ENCODE assay signal across 8 mouse cellular contexts in the genomic region with DNA sequence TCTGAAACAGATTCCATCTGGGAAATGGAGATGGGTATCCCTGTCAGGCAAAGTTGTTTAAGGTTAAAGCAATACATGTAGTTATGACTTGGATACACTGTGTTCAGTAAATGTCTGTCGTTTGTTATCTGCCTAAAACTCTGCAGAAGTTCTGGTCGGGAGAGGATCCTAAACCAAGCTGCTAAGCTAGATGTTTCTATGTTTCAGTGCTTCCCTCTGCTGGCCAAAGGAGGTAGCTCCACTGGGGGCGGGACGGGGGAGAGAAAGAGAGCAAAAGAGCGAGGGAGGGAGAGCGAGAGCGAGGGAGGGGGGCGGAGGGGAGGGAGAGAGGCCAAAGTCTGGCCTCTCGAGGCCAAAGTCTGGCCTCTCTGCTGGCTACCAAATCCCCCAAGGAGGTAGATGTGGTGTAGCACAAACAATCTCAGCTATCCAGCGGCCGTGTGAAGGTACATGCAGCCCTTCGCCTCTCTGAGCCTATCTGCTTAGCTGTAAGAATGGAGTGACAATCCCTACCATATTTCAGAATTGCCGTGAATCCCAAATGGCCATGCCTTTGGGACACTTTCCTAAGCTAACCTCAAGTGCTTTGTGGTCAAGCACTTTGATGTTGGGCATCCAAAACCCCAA. TPM values are rescaled to one million over a fixed set of nuclear protein-coding genes. Genes with fewer than 3 reads are reported as not detected.
A peak's percentile ranks its signal among the peaks of the same experiment; 100 is the strongest.
DNase-seq lines count a peak whose midpoint lies in the region; ATAC-seq and TF ChIP-seq lines count a peak whose summit lies in the region.

No protein-coding gene starts in this region.

- no peaks in the 10 kb centered on the region for H3K9me3 ChIP-seq in forebrain, embryonic 11.5 days (ENCODE audit: control insufficient read depth, low read length)
- H3K9me3 ChIP-seq in heart, embryonic 15.5 days (replicated peaks), result no peaks in the 10 kb centered on the region
- H3K9me3 ChIP-seq in liver, embryonic 12.5 days (replicated peaks), result no peaks in the 10 kb centered on the region
- no peaks in the 10 kb centered on the region for H3K9me3 ChIP-seq in neural tube, embryonic 12.5 days
- no peaks in the 10 kb centered on the region for H3K9me3 ChIP-seq in stomach, postnatal 0 days (ENCODE audit: control insufficient read depth, low read length)

- TF ChIP-seq EP300 in stomach, postnatal 0 days (optimal IDR thresholded peaks at IDR 0.05), result no peak

- H3K4me1 ChIP-seq in brown adipose tissue, adult 24 weeks (ENCODE audit: control insufficient read depth, insufficient read depth, insufficient read length, low read length), result peaks cover 2% of the 10 kb centered on the region
- no peaks in the 10 kb centered on the region for H3K4me1 ChIP-seq in forebrain, embryonic 11.5 days (replicated peaks; ENCODE audit: control insufficient read depth, insufficient read depth, low read length)
- 0 out of 2 replicates have a peak, but pooled peaks cover 2% of the 10 kb centered on the region for H3K4me1 ChIP-seq in heart, embryonic 15.5 days (replicated peaks)
- no peaks in the 10 kb centered on the region for H3K4me1 ChIP-seq in liver, embryonic 12.5 days
- no peaks in the 10 kb centered on the region for H3K4me1 ChIP-seq in neural tube, embryonic 12.5 days
- no peaks in the 10 kb centered on the region for H3K4me1 ChIP-seq in stomach, postnatal 0 days (replicated peaks; ENCODE audit: control insufficient read depth, insufficient read depth)

- DNase-seq in forebrain, embryonic 11.5 days (ENCODE audit: low spot score), result peak; percentile 87
- DNase-seq in kidney, postnatal 14 days, result peak; percentile 93
- peak; percentile 82 for DNase-seq in stomach, postnatal 0 days (ENCODE audit: low spot score)

- WGBS in forebrain, embryonic 11.5 days, result 11% methylated on average over 12 of the region's 13 CpGs
- WGBS in heart, embryonic 15.5 days, result 9% methylated on average over 13 of the region's 13 CpGs
- 12% methylated on average over 12 of the region's 13 CpGs for WGBS in liver, embryonic 12.5 days (ENCODE audit: insufficient replicate concordance)
- 15% methylated on average over 13 of the region's 13 CpGs for whole genome bisulfite sequencing in neural tube, embryonic 12.5 days
- WGBS in stomach, postnatal 0 days, result 14% methylated on average over 12 of the region's 13 CpGs

- H3K36me3 ChIP-seq in forebrain, embryonic 11.5 days (ENCODE audit: control insufficient read depth, insufficient read depth, low read length), result no peaks in the 10 kb centered on the region
- no peaks in the 10 kb centered on the region for H3K36me3 ChIP-seq in heart, embryonic 15.5 days
- no peaks in the 10 kb centered on the region for H3K36me3 ChIP-seq in liver, embryonic 12.5 days
- H3K36me3 ChIP-seq in neural tube, embryonic 12.5 days, result no peaks in the 10 kb centered on the region
- no peaks in the 10 kb centered on the region for H3K36me3 ChIP-seq in stomach, postnatal 0 days (ENCODE audit: control insufficient read depth, insufficient read depth, low read length)

- H3K27me3 ChIP-seq in forebrain, embryonic 11.5 days (ENCODE audit: control insufficient read depth, insufficient read depth, low read length), result no peaks in the 10 kb centered on the region
- H3K27me3 ChIP-seq in heart, embryonic 15.5 days, result no peaks in the 10 kb centered on the region
- H3K27me3 ChIP-seq in liver, embryonic 12.5 days (replicated peaks), result no peaks in the 10 kb centered on the region
- no peaks in the 10 kb centered on the region for H3K27me3 ChIP-seq in neural tube, embryonic 12.5 days (replicated peaks)
- no peaks in the 10 kb centered on the region for H3K27me3 ChIP-seq in stomach, postnatal 0 days (ENCODE audit: control insufficient read depth, insufficient read depth, low read length)

- TF ChIP-seq CTCF in stomach, postnatal 0 days (IDR thresholded peaks at IDR 0.05; ENCODE audit: low read depth), result peak; percentile 87

- H3K9ac ChIP-seq in forebrain, embryonic 11.5 days (ENCODE audit: low read length), result no peak overlapping the region; the same call in 1 of the 2 replicates
- H3K9ac ChIP-seq in heart, embryonic 15.5 days, result no peak overlapping the region
- no peak overlapping the region for H3K9ac ChIP-seq in liver, embryonic 12.5 days
- H3K9ac ChIP-seq in neural tube, embryonic 12.5 days, result peak overlapping the region; percentile 44; the same call in 1 of the 2 replicates
- no peak overlapping the region for H3K9ac ChIP-seq in stomach, postnatal 0 days (ENCODE audit: low read length)

- peak overlapping the region; percentile 41; the same call in 1 of the 2 replicates for H3K4me2 ChIP-seq in forebrain, embryonic 11.5 days (ENCODE audit: low read depth, low read length, severe bottlenecking)
- H3K4me2 ChIP-seq in heart, embryonic 15.5 days, result peak overlapping the region; percentile 50
- H3K4me2 ChIP-seq in liver, embryonic 12.5 days, result peak overlapping the region; percentile 37; the same call in 1 of the 2 replicates
- H3K4me2 ChIP-seq in neural tube, embryonic 12.5 days (replicated peaks), result peak overlapping the region; percentile 51
- no peak overlapping the region for H3K4me2 ChIP-seq in stomach, postnatal 0 days (replicated peaks; ENCODE audit: low read depth)

- ATAC-seq in CD4-positive, CD25-positive, alpha-beta regulatory T cell, adult 4 months, result peak; percentile 71
- peak; percentile 84 for ATAC-seq in forebrain, embryonic 11.5 days (replicated peaks; ENCODE audit: low FRiP score)
- ATAC-seq in heart, embryonic 15.5 days (replicated peaks; ENCODE audit: insufficient number of reproducible peaks, insufficient read depth, low FRiP score, low read depth), result no peak
- peak; percentile 49; the same call in 1 of the 2 replicates for ATAC-seq in liver, embryonic 12.5 days
- peak; percentile 71; the same call in 1 of the 2 replicates for ATAC-seq in neural tube, embryonic 12.5 days (ENCODE audit: low FRiP score, low read depth)
- ATAC-seq in stomach, postnatal 0 days (ENCODE audit: low FRiP score, low TSS enrichment), result peak; percentile 57; the same call in 1 of the 2 replicates

- peak overlapping the region; percentile 95 for H3K27ac ChIP-seq in brown adipose tissue, adult 24 weeks (replicated peaks; ENCODE audit: low read depth, low read length)
- H3K27ac ChIP-seq in forebrain, embryonic 11.5 days (ENCODE audit: low read depth, low read length), result no peak overlapping the region
- peak overlapping the region; percentile 43 for H3K27ac ChIP-seq in heart, embryonic 15.5 days
- no peak overlapping the region for H3K27ac ChIP-seq in liver, embryonic 12.5 days
- H3K27ac ChIP-seq in neural tube, embryonic 12.5 days, result no peak overlapping the region
- H3K27ac ChIP-seq in stomach, postnatal 0 days (replicated peaks), result no peak overlapping the region

- H3K4me3 ChIP-seq in brown adipose tissue, adult 24 weeks (ENCODE audit: insufficient read depth, low read depth, low read length), result no peak overlapping the region
- no peak overlapping the region; the same call in 1 of the 2 replicates for H3K4me3 ChIP-seq in forebrain, embryonic 11.5 days (ENCODE audit: low read depth, low read length)
- H3K4me3 ChIP-seq in heart, embryonic 15.5 days, result no peak overlapping the region
- no peak overlapping the region for H3K4me3 ChIP-seq in liver, embryonic 12.5 days
- no peak overlapping the region for H3K4me3 ChIP-seq in neural tube, embryonic 12.5 days
- no peak overlapping the region for H3K4me3 ChIP-seq in stomach, postnatal 0 days (ENCODE audit: low read depth, low read length)

RNA-seq across cellular contexts. Expression of gene Efcab14, which starts 27.6 kb away (rescaled TPM):
- polyA plus RNA-seq in CD4-positive, CD25-positive, alpha-beta regulatory T cell, adult 4 months (2017; shearing (Covaris generic)), result 10 to 100 TPM; 42.7 to 43.1 TPM
- 17.3 and 26.7 TPM in 2 replicates for polyA plus RNA-seq in brown adipose tissue, adult 24 weeks (2012; ENCODE audit: insufficient read depth, insufficient read length, missing spikeins)
- 43.5 and 46.1 TPM in 2 replicates for polyA plus RNA-seq in forebrain, embryonic 11.5 days (2014; fragmentation: Nextera tagmentation; extraction: Ambion mirVana)
- polyA plus RNA-seq in heart, embryonic 15.5 days (2015; fragmentation: Nextera tagmentation; extraction: Ambion mirVana), result 21.2 and 27.3 TPM in 2 replicates
- polyA plus RNA-seq in liver, embryonic 12.5 days (2016; fragmentation: Nextera tagmentation; extraction: Ambion mirVana), result 18.8 and 21.4 TPM in 2 replicates
- polyA plus RNA-seq in neural tube, embryonic 12.5 days (2016; fragmentation: Nextera tagmentation; extraction: Ambion mirVana), result 23.5 and 27.8 TPM in 2 replicates
- 16.3 and 17.0 TPM in 2 replicates for polyA plus RNA-seq in stomach, postnatal 0 days (2015; fragmentation: Nextera tagmentation; extraction: Ambion mirVana)

Comparison
In these comparisons a context has a peak if more than half of its experiments do, and no peak if none do; other contexts are left out.
1. H3K27ac ChIP-seq: peak in brown adipose tissue, adult 24 weeks (single experiment) and heart, embryonic 15.5 days (single experiment); none in forebrain, embryonic 11.5 days (single experiment), liver, embryonic 12.5 days (single experiment), neural tube, embryonic 12.5 days (single experiment) and stomach, postnatal 0 days (single experiment).
2. Peak in every context shown above with its lines, with median percentiles within 50 percentile points of each other: DNase-seq.